Mouse (Mus musculus) central nervous system, embryonic 11.5 days (tissue): ENCODE data around the gene Kif26b. TPM values are rescaled to one million over a fixed set of nuclear protein-coding genes. Genes with fewer than 3 reads are reported as not detected.

ENCODE experiments used
- polyA plus RNA-seq: library from polyadenylated mRNA; depleted of rRNA; stranded (reverse); fragments of >200 nt; gene quantifications from 2 replicates; pipeline ENCODE4 v1.2.3, GENCODE M21; 2012; rRNA removed

The Kif26b gene
- 4.7 and 10.5 TPM in 2 replicates for polyA plus RNA-seq

DNA sequence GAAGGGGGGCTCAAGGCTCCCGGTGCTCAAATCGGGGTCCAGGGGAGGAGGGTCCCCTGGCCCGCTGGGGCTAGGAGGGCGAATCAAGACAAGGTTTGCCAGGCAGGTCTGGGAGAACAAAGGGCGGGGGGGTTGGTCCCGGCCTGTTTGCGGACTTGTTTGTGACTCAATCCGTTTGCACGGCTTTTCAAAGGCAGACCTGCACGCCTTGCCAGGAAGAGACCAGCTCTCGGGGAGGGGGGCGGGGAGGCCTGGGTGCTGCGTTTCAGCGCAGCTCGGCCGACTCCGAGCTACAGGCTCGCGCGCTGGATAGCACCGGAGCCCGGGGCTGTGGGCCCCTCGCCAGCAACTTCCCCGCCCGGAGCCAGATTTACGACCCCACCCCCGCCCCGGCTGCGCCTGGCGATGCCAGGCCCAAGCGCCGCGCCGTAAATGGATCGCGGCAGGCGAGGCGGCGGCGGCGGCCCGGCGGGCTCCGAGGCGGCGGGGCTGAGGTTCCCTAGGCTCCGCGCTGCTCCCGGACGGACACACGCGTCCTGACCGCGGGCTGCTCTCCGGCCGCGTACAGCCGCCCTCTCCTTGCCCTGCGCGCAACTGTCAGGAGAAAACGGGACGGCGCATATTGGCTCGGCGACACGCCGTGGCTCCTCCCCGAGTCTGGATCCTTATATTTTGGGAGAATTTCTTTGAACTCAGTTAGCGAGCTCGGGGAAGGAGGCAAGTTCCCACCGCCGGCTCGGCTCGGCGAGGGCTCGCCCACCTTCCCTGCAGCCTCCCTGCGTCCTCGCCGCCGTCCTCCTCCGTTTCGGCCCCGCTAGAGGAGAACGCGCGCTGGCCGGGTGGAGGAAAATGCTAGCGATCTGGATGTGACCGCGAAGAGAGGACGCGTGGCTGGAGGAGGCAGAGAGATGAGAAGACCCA lies at the start of gene Kif26b:
TSS of gene Kif26b (plus strand) at position 695 of the 921 bp plus-strand sequence.

Other genes with a start within 250 kb of the Kif26b start
- gene Cox20, start 210.0 kb upstream of the Kif26b start, polyA plus RNA-seq: 56.7 and 90.5 TPM in 2 replicates
- gene Hnrnpu, start 191.3 kb upstream of the Kif26b start, polyA plus RNA-seq: 600 and 1,003 TPM in 2 replicates
- gene Efcab2, start 123.0 kb upstream of the Kif26b start, polyA plus RNA-seq: 3.4 and 7.3 TPM in 2 replicates